Mouse (Mus musculus) common myeloid progenitor, adult 5-6 weeks (primary cell): Measurements from ENCODE around the gene B020031M17Rik. TPM values are rescaled to one million over a fixed set of nuclear protein-coding genes. Genes with fewer than 3 reads are reported as not detected.
"Not testable (repeated sequence)": the region's sequence is repeated elsewhere in the genome, so short reads cannot be mapped to it uniquely, and the experiment has no call there.

Source experiments
- ATAC-seq: replicated peaks from 2 replicates; pipeline ENCODE4 v1.8.0; 2016; ENCODE audit warnings: low read depth, mild to moderate bottlenecking, moderate TSS enrichment, inconsistent platforms; ENCODE audit not compliant: poor library complexity, severe bottlenecking
- total RNA-seq: library from RNA; stranded (forward); fragments of 200-1000, 187-1606 nt; gene quantifications from 2 replicates; pipeline ENCODE4 v1.2.3, GENCODE M21; 2017

B020031M17Rik gene
- not detected in 2 replicates for total RNA-seq

GRCm38 (mm10) chr13:119950706-119951105 is at the start of gene B020031M17Rik:
Gene B020031M17Rik (minus strand): TSS chr13:119950806.
- ATAC-seq, result not testable (repeated sequence)

- ATAC-seq, result 0 out of 2 replicates have a peak, but pooled peaks have one; percentile 19
Observed at GRCm38 (mm10) chr13:119999215-119999614, 48.6 kb upstream of the B020031M17Rik start.

DNA sequence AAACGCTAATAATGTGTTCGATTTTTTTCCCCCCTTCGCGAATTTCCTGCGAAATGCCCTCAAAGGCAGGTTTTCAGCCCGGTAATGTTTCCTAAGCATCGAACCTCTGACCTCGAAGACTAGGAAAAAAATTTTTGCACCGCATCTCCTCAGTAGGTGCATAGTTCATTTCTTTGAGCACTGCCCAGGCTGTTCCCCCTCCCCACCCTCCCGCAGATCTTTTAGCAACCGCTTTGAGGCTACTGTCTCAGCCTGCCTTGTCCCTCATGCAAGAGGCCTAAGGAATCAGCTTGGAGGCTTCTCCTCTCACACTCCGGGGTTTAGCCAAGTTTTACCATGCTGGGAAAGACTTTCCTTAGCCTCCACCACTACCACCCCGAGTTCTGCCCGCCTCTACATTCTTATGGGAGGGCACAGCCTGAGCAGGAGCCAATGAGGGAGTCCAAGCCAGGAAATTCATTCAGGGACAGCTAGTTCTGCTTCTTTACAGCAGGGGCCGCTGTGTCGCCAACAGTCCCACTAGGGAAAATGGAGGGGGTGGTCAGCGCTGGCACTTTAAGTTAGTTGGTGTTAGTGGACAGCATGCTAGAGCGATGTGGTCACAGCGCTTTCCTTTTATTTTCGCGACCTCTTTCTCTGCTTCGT is 48.0 kb upstream of the B020031M17Rik start:
- peak; percentile 99 for ATAC-seq

- ATAC-seq, result peak; percentile 91
Observed at GRCm38 (mm10) chr13:119991917-119992496, 41.4 kb upstream of the B020031M17Rik start.

DNA sequence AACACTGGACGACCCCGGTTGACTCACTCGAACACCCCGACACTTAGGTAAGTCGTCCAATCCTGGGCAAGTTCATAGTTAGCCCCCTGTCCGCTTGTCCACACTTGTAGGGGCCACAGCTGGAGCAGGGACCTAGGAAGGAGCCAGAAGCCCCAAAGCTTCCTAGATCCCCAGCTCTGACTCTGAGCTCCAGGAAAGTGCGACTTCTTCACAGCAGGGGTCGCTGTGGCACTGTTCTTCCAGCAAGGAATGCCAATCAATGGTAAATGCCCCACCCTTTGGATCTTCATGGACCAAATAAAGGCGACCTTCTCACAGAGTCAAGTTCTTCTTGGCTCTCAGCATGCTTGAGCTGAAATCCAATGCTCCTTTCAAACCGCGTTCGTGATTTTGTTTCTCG is 40.7 kb upstream of the B020031M17Rik start:
- ATAC-seq, result peak; percentile 90

- ATAC-seq, result peak; percentile 71
Observed at GRCm38 (mm10) chr13:119969163-119969562, 18.6 kb upstream of the B020031M17Rik start.

GRCm38 (mm10) chr13:119968193-119968592 is 17.6 kb upstream of the B020031M17Rik start:
- peak; percentile 7; the same call in 1 of the 2 replicates for ATAC-seq

DNA sequence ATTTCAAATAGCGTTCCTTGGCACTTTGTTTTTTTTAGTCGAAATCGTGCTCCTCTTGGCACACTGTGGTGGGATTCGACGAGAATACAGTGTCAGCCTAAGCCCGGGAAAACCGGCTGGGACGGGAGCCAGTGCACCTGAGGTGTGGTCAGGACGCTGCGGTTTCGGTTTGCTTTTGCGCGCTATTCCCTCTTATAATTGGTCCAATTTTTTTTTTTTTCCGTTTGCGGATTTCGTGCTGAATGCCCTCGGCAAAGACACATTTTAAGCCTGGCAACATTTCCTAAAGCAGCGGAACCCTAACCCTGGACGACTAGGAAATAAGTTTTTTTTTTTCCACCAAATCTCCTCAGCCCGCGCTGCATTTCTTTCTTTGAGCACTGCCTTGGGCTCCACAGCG is 15.4 kb upstream of the B020031M17Rik start:
- not testable (repeated sequence) for ATAC-seq

DNA sequence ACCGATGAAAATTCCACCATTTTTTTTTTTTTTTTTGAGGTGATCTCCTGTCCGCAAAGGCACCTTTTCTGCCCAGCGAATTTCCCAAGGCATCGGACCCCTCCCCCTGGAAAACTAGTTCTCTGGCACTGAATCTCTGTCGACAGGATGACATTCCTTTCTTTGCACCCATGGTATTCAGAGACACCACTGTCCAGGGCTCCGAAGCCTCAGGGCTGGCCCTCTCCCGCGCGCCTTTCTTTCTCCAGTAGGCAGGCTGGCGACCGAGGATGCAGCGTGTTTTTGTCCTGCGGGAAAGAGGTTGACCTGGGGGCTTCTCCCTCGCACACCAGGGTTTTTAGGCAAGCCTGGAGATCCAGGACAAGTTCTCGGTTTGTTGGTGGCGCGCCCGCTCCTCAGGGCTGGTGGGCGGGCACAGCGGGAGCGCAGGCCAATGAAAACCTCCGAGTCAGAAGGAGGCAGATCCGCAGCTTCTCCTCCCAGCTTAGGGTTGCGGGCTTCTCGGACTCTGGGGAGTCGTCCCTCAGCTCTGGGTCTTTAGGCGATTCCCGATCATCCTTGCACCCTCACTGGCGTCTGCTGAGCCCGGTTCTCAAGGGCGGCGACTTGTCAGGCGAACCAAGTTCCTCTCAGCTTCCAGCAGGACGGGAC is 14.8 kb upstream of the B020031M17Rik start:
- peak; percentile 51 for ATAC-seq

DNA sequence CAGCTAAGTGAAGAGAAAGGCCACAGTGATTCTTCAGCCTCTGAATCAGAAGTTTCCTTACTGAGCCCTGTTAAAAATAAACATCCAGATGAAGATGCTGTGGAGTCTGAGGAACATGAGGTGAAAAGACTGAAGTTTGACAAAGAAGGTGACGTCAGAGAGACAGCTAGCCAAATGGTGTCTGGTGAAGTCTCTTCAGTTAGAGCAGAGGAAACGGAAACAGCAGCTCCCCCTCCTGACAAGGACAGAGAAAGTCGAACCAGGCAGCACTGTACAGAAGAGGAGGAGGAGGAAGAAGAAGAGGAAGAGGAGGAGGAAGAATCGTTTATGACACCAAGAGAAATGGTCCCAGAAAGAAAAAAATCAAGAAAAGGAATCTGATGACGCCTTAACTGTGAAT is 12.2 kb upstream of the B020031M17Rik start:
- ATAC-seq, result peak; percentile 57

- ATAC-seq, result peak; percentile 82
Observed at GRCm38 (mm10) chr13:119955567-119955966, 5.0 kb upstream of the B020031M17Rik start.

DNA sequence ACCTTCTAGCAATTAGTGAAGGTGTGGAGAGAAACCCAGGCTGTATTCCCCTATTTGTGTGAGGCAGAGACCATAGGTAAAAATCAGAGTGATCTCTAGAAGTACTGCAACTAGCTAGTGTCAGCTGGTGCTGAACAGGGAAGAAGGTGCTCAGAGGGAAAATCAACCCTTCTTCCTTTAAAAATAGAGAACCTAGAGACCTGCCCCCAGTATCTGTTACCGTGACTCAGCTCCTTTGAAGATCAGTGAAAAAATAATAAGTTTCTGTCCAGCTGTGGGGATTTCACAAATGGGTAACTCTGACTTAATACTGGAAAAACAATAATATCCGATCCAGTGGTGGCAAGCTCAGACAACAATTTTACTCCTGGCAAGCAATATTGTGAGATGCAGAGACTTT is 4.5 kb upstream of the B020031M17Rik start:
- ATAC-seq, result peak; percentile 63

- ATAC-seq, result not testable (repeated sequence)
Observed at GRCm38 (mm10) chr13:119929172-119929571, 21.4 kb downstream of the B020031M17Rik start, which contains the start of gene Gm21761. Gene Gm21761 (minus strand): TSS chr13:119929272.

DNA sequence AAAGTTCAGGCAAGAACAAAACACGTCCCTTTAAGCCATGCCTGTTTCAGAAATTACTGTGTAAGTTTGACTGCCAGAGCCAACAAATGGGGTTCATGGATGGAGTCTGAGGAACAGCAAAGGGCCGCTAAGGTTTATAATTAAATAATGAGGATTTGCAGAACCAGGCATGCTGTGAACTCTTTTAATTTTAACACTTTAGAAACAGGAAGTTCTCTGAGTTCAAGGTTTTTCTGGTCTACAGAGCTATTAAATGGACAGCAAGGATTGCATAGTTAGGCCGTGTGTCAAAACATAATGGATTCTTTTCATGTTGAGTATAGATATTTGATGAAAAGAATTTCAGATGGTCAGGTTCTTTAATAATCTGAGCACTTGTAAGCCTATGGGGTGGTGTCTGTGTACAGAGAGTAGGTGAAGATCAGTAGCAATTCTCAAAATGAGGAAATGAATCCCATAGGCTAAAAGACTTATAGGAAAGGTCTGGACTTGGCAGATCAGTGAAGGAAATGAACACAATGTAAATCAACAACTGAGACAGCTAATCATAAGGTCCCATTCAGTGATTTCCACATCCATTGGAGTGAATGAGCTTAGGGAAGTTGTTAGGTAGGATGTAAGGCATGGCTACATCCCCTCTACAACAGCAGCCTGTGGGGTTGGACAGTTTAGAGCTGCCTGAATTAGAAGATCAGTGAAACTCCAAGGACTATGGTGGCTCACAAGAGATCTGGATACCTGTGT is 25.8 kb downstream of the B020031M17Rik start:
- peak; percentile 56 for ATAC-seq

DNA sequence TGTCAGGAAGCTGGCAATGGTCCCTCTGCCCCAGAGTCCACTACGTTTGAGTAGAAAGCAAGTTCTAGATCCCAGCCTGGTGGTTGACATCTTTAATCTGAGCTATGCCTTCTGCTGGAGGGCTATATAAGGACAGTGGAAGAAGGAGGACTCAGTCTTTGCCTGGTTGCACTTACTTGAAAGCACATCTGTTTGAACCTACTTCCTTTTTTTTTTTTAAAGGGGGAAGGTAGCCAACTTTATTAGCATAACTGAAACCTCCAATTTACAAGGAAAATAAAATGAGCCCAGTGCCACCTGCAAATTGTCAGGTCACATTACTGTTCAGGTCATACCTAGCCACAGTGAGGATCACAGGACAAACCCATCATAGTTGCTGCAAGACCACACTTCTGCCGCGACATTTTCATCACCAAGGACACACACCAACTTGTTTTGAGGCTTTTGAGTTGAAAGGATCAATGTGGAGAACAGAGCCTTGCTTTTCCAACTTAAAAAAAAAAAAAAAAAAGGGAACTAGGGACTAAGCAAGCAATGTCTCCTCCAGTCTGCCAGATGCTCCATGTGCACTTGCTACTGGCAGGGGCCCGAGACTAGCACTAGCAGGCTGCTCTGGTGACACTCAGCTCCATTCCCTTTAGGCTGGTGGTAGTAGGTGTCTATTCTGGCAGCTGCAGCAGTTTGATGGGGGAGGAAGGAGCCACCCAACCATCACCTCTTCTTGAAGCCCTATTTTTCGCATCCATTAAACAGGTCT is 33.5 kb downstream of the B020031M17Rik start:
- ATAC-seq, result peak; percentile 66

GRCm38 (mm10) chr13:119916449-119916848 is 34.2 kb downstream of the B020031M17Rik start:
- ATAC-seq, result peak; percentile 56
